ENCODE assay signal across 8 mouse cellular contexts in the genomic region with DNA sequence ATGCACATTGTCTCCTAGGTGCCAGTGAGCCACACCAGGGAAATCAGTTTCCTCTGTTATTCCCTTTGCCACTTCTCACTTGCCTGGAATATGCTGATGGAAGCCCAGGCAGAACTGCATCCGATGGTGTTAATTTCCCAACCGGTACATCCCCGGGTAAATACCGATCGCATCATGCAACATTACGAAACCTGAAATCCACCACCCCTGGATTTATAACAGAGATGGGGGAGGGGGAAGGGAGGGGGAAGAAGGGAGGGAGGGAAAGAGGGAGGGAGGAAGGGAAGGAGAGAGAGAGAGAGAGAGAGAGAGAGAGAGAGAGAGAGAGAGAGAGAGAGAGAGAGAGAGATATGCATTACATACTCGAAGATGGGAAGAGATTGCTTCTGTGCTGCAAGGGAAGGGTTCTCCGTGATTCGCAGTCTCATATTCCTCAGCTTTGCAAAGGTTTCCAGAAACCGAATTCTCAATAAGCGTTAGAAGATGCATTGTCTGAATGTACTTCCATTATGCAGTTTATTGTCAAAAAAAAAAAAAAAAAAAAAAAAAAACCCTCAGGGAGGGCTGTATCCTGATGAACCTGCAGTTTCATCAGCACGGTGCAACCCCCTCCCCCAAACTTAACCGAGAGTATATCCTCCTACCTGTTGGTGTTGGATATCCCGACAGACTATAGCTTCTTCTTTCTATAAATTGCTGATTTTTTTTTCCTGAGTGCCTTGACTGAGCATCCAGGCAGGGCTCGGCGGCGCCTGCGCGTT. TPM values are rescaled to one million over a fixed set of nuclear protein-coding genes. Genes with fewer than 3 reads are reported as not detected.
DNase-seq lines count a peak whose midpoint lies in the region; ATAC-seq and TF ChIP-seq lines count a peak whose summit lies in the region.

No protein-coding gene starts in this region.

- H3K9me3 ChIP-seq in lung, embryonic 15.5 days = no peaks in the 10 kb centered on the region
- H3K9me3 ChIP-seq in hindbrain, embryonic 10.5 days = no peaks in the 10 kb centered on the region
- no peaks in the 10 kb centered on the region for H3K9me3 ChIP-seq in limb, embryonic 11.5 days (ENCODE audit: control insufficient read depth, low read length)

- no peaks in the 10 kb centered on the region for H3K27me3 ChIP-seq in lung, embryonic 15.5 days
- H3K27me3 ChIP-seq in hindbrain, embryonic 10.5 days (ENCODE audit: insufficient read depth, poor library complexity, severe bottlenecking) = peaks cover 15% of the 10 kb centered on the region
- H3K27me3 ChIP-seq in limb, embryonic 11.5 days (ENCODE audit: control insufficient read depth, insufficient read depth, low read length) = no peaks in the 10 kb centered on the region

- H3K9ac ChIP-seq in lung, embryonic 15.5 days = peak overlapping the region; percentile 64
- H3K9ac ChIP-seq in limb, embryonic 11.5 days (ENCODE audit: low read length) = peak overlapping the region; percentile 82

- DNase-seq in lung, adult 18-20 months = no peak
- DNase-seq in cerebellum, postnatal 10 days = peak; percentile 73 to 81
- DNase-seq in hindbrain, embryonic 10.5 days (ENCODE audit: low spot score) = peak; percentile 33
- no peak for DNase-seq in limb, embryonic 11.5 days (ENCODE audit: low spot score)
- no peak for DNase-seq in T-cell, adult 2 months (ENCODE audit: low spot score)
- DNase-seq in testis, postnatal 10 days (ENCODE audit: low spot score) = no peak

- 2% methylated on average over 19 of the region's 19 CpGs for WGBS in lung, embryonic 15.5 days
- WGBS in hindbrain, embryonic 10.5 days = 2% methylated on average over 19 of the region's 19 CpGs
- WGBS in limb, embryonic 11.5 days = 3% methylated on average over 19 of the region's 19 CpGs
- under 1% methylated on average over 19 of the region's 19 CpGs for WGBS in olfactory bulb, adult 2 months

- H3K27ac ChIP-seq in lung, embryonic 15.5 days = peak overlapping the region; percentile 62; the same call in 1 of the 2 replicates
- H3K27ac ChIP-seq in hindbrain, embryonic 10.5 days = peak overlapping the region; percentile 95
- no peak overlapping the region for H3K27ac ChIP-seq in limb, embryonic 11.5 days (replicated peaks; ENCODE audit: low read depth, low read length)
- peak overlapping the region; percentile 100 for H3K27ac ChIP-seq in olfactory bulb, adult 2 months (ENCODE audit: insufficient read depth, low read depth, low read length)

- no peaks in the 10 kb centered on the region for H3K36me3 ChIP-seq in lung, embryonic 15.5 days
- H3K36me3 ChIP-seq in hindbrain, embryonic 10.5 days = no peaks in the 10 kb centered on the region
- no peaks in the 10 kb centered on the region for H3K36me3 ChIP-seq in limb, embryonic 11.5 days (ENCODE audit: control insufficient read depth, insufficient read depth, low read length)

- H3K4me2 ChIP-seq in lung, embryonic 15.5 days = peak overlapping the region; percentile 94
- H3K4me2 ChIP-seq in limb, embryonic 11.5 days (ENCODE audit: low read depth, severe bottlenecking) = peak overlapping the region; percentile 90

- TF ChIP-seq CTCF in olfactory bulb, adult 2 months (IDR thresholded peaks at IDR 0.05; ENCODE audit: insufficient read depth, low read depth, low read length) = no peak

- no peak; the same call in 1 of the 2 replicates for ATAC-seq in lung, embryonic 15.5 days (ENCODE audit: borderline replicate concordance, extremely low read depth, low FRiP score, low TSS enrichment)
- ATAC-seq in limb, embryonic 11.5 days (ENCODE audit: insufficient number of reproducible peaks, low FRiP score, low TSS enrichment, low read depth) = no peak; the same call in 1 of the 2 replicates

- TF ChIP-seq POLR2A in olfactory bulb, adult 2 months (IDR thresholded peaks at IDR 0.05; ENCODE audit: insufficient read depth, low read depth, low read length) = no peak

- no peaks in the 10 kb centered on the region for H3K4me1 ChIP-seq in lung, embryonic 15.5 days
- peaks cover 18% of the 10 kb centered on the region for H3K4me1 ChIP-seq in hindbrain, embryonic 10.5 days (replicated peaks)
- no peaks in the 10 kb centered on the region for H3K4me1 ChIP-seq in limb, embryonic 11.5 days (ENCODE audit: control insufficient read depth, insufficient read depth, low read length)
- no peaks in the 10 kb centered on the region for H3K4me1 ChIP-seq in olfactory bulb, adult 2 months (ENCODE audit: control insufficient read depth, insufficient read depth, low read length)

- H3K4me3 ChIP-seq in lung, embryonic 15.5 days = peak overlapping the region; percentile 54
- peak overlapping the region; percentile 66 for H3K4me3 ChIP-seq in hindbrain, embryonic 10.5 days
- peak overlapping the region; percentile 57 for H3K4me3 ChIP-seq in limb, embryonic 11.5 days (ENCODE audit: low read depth, low read length)
- H3K4me3 ChIP-seq in olfactory bulb, adult 2 months (ENCODE audit: insufficient read depth, low read depth, low read length) = peak overlapping the region; percentile 93

RNA-seq across cellular contexts. Expression of gene Gpr85, which starts 1.6 kb away (rescaled TPM):
- polyA plus RNA-seq in lung, embryonic 15.5 days (2015; fragmentation: Nextera tagmentation; extraction: Ambion mirVana) = 3.8 and 4.1 TPM in 2 replicates
- 9.4 and 14.2 TPM in 2 replicates for polyA plus RNA-seq in hindbrain, embryonic 10.5 days (2016; fragmentation: Nextera tagmentation; extraction: Ambion mirVana)
- 2.9 and 3.4 TPM in 2 replicates for polyA plus RNA-seq in limb, embryonic 11.5 days (2014; fragmentation: Nextera tagmentation; extraction: Ambion mirVana)
- not detected in 2 replicates for polyA plus RNA-seq in olfactory bulb, adult 2 months (2012; ENCODE audit: insufficient read depth, insufficient read length, low replicate concordance, missing spikeins)

RNA-seq across cellular contexts. Expression of gene 2610001J05Rik, which starts 33.2 kb away (rescaled TPM):
- 130 and 135 TPM in 2 replicates for polyA plus RNA-seq in lung, embryonic 15.5 days (2015; fragmentation: Nextera tagmentation; extraction: Ambion mirVana)
- polyA plus RNA-seq in hindbrain, embryonic 10.5 days (2016; fragmentation: Nextera tagmentation; extraction: Ambion mirVana) = 99.8 and 101 TPM in 2 replicates
- 69.7 and 70.6 TPM in 2 replicates for polyA plus RNA-seq in limb, embryonic 11.5 days (2014; fragmentation: Nextera tagmentation; extraction: Ambion mirVana)
- not detected in 2 replicates for polyA plus RNA-seq in olfactory bulb, adult 2 months (2012; ENCODE audit: insufficient read depth, insufficient read length, low replicate concordance, missing spikeins)

Comparison
In these comparisons a context has a peak if more than half of its experiments do, and no peak if none do; other contexts are left out.
1. DNase-seq: peak in cerebellum, postnatal 10 days (2 of 2) and hindbrain, embryonic 10.5 days (single experiment); none in lung, adult 18-20 months (0 of 2), limb, embryonic 11.5 days (single experiment), T-cell, adult 2 months (single experiment) and testis, postnatal 10 days (single experiment).
2. Peak in every context shown above with its lines, with median percentiles within 50 percentile points of each other: H3K4me3 ChIP-seq.